Mouse (Mus musculus): ENCODE results near the gene Sephs2.

DNA sequence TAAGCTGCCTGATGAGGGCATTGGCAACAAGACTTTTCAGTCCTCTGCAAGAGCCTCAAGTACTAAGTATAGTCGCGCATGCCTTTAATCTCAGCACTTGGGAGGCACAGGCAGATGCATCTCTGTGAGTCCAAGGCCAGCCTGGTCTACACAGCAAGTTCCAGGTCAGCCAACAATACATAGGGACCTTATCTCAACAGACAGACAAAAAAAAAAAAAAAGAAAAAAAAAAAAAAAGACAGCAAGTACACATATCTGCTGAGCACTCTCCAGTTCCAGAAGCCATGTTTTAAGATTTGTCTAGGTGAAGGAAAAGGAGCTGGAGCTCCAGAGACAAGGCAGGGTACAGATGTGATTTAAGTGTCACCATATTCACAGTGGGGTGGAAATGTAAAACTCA lies 17.9 kb downstream of the Sephs2 start:
- TF ChIP-seq CTCF (IDR thresholded peaks at IDR 0.05; ENCODE audit: extremely low read depth, insufficient read length, insufficient replicate concordance, low read depth, low read length) (no peak), POLR2A (IDR thresholded peaks at IDR 0.05; ENCODE audit: low read depth, low read length) (no peak)

Data from small intestine, adult 2 months (tissue).